In genomic region chr8:119395072-119395950, GRCm38 (mm10) we compare ENCODE assay signal across 8 mouse cellular contexts. TPM values are rescaled to one million over a fixed set of nuclear protein-coding genes. Genes with fewer than 3 reads are reported as not detected.
DNase-seq lines count a peak whose midpoint lies in the region; TF ChIP-seq lines count a peak whose summit lies in the region.

No protein-coding gene starts in this region.

- H3K79me2 ChIP-seq in C2C12 (ENCODE audit: control insufficient read depth, insufficient read depth), result no peaks in the 10 kb centered on the region

- H3K36me3 ChIP-seq in C2C12 (ENCODE audit: control insufficient read depth, insufficient read depth), result no peaks in the 10 kb centered on the region
- no peaks in the 10 kb centered on the region for H3K36me3 ChIP-seq in testis, adult 2 months (ENCODE audit: control insufficient read depth, insufficient read depth, low read length)

- peak; percentile 70 for DNase-seq in gastrocnemius, postnatal 10 days
- no peak for DNase-seq in gastrocnemius, postnatal 25 days
- peak; percentile 28 to 41 for DNase-seq in heart, postnatal 10 days
- DNase-seq in lung, postnatal 10 days, result peak; percentile 36
- DNase-seq in gastrocnemius, postnatal 14 days, result no peak

- H3K27ac ChIP-seq in brown adipose tissue, adult 24 weeks (replicated peaks; ENCODE audit: low read depth, low read length), result peak overlapping the region; percentile 87
- H3K27ac ChIP-seq in testis, adult 2 months (ENCODE audit: control insufficient read depth, insufficient read depth, low read depth, low read length), result peak overlapping the region; percentile 42

- intact Hi-C loops in heart, postnatal 10 days (cut with DNase I), result no loop called here
- intact Hi-C loops in gastrocnemius, postnatal 14 days (cut with DNase I; ENCODE audit: low total_unique reads), result no loop called here

- TF ChIP-seq POLR2A in testis, adult 2 months (IDR thresholded peaks at IDR 0.05; ENCODE audit: control insufficient read depth, low read depth, low read length), result no peak

- H3K4me3 ChIP-seq in C2C12 (ENCODE audit: insufficient read depth, poor library complexity, severe bottlenecking), result peak overlapping the region; percentile 56
- H3K4me3 ChIP-seq in brown adipose tissue, adult 24 weeks (ENCODE audit: insufficient read depth, low read depth, low read length), result peak overlapping the region; percentile 64
- H3K4me3 ChIP-seq in testis, adult 2 months (ENCODE audit: control insufficient read depth, low read depth, low read length), result peak overlapping the region; percentile 83

- no peak for TF ChIP-seq CTCF in C2C12 (IDR thresholded peaks at IDR 0.05; ENCODE audit: control insufficient read depth, insufficient read depth, insufficient read length)
- TF ChIP-seq CTCF in testis, adult 2 months (IDR thresholded peaks at IDR 0.05; ENCODE audit: control insufficient read depth, insufficient read depth, insufficient replicate concordance, low read depth, low read length), result no peak

- H3K27me3 ChIP-seq in C2C12 (ENCODE audit: control insufficient read depth, insufficient read depth, insufficient read length), result no peaks in the 10 kb centered on the region
- no peaks in the 10 kb centered on the region for H3K27me3 ChIP-seq in testis, adult 2 months (ENCODE audit: control insufficient read depth, insufficient read depth, low read length)

- peaks cover 35% of the 10 kb centered on the region for H3K4me1 ChIP-seq in brown adipose tissue, adult 24 weeks (ENCODE audit: control insufficient read depth, insufficient read depth, insufficient read length, low read length)
- H3K4me1 ChIP-seq in testis, adult 2 months (ENCODE audit: control insufficient read depth, insufficient read depth, low read length), result peaks cover 8% of the 10 kb centered on the region

- peak overlapping the region; percentile 88 for H3ac ChIP-seq in C2C12 (ENCODE audit: control insufficient read depth, insufficient read length, low read depth)

- no peaks in the 10 kb centered on the region for H3K79me3 ChIP-seq in C2C12 (ENCODE audit: low read depth)

TF ChIP-seq in C2C12, 6 proteins besides CTCF, POLR2A, EP300 and RAD21:
- TF ChIP-seq MYOG (IDR thresholded peaks at IDR 0.05; ENCODE audit: control insufficient read depth, extremely low read depth, insufficient read length), result no peak
- TF ChIP-seq CEBPB (IDR thresholded peaks at IDR 0.05; ENCODE audit: low read depth), result no peak
- no peak for TF ChIP-seq MAX (IDR thresholded peaks at IDR 0.05)
- TF ChIP-seq USF1 (IDR thresholded peaks at IDR 0.05; ENCODE audit: low read depth), result no peak
- TF ChIP-seq MYOD1 (IDR thresholded peaks at IDR 0.05; ENCODE audit: control insufficient read depth, insufficient read length, low read depth), result no peak
- TF ChIP-seq FOSL1 (IDR thresholded peaks at IDR 0.05; ENCODE audit: insufficient read depth, low read length, poor library complexity, severe bottlenecking), result no peak
TF ChIP-seq in C2C12: peak in this region for 0.

RNA-seq across cellular contexts. Expression of gene Mlycd, which starts 0.6 kb away (rescaled TPM):
- 10 to 100 TPM; 66.8 to 67.5 TPM for total RNA-seq in gastrocnemius, postnatal 10 days (2021)
- total RNA-seq in gastrocnemius, postnatal 25 days (2021), result 10 to 100 TPM; 76.5 to 78.1 TPM
- polyA plus RNA-seq in C2C12 (2012; fragmentation: generic; extraction: Trizol), result 7.5 TPM
- polyA plus RNA-seq in brown adipose tissue, adult 24 weeks (2012; ENCODE audit: insufficient read depth, insufficient read length, missing spikeins), result 72.3 and 74.2 TPM in 2 replicates
- 100 to 1,000 TPM in 1 of 2 experiments, 10 to 100 TPM in 1; 98.4 to 115 TPM for total RNA-seq in heart, postnatal 10 days (2021)
- polyA plus RNA-seq in testis, adult 2 months (2012; rRNA removed), result 5.3 and 5.4 TPM in 2 replicates
- total RNA-seq in gastrocnemius, postnatal 14 days (2021), result 10 to 100 TPM; 67.6 to 94.0 TPM

RNA-seq across cellular contexts. Expression of gene Osgin1, which starts 38.6 kb away (rescaled TPM):
- total RNA-seq in gastrocnemius, postnatal 10 days (2021), result 1 to 10 TPM; 2.5 to 5.0 TPM
- 10 to 100 TPM in 1 of 2 experiments, 1 to 10 TPM in 1; 9.9 to 14.8 TPM for total RNA-seq in gastrocnemius, postnatal 25 days (2021)
- polyA plus RNA-seq in C2C12 (2012; fragmentation: generic; extraction: Trizol), result 18.1 TPM
- 1.9 and 2.2 TPM in 2 replicates for polyA plus RNA-seq in brown adipose tissue, adult 24 weeks (2012; ENCODE audit: insufficient read depth, insufficient read length, missing spikeins)
- total RNA-seq in heart, postnatal 10 days (2021), result 1 to 10 TPM in 1 of 2 experiments, under 1 TPM in 1; 0.98 to 2.0 TPM
- 437 and 440 TPM in 2 replicates for polyA plus RNA-seq in testis, adult 2 months (2012; rRNA removed)
- total RNA-seq in gastrocnemius, postnatal 14 days (2021), result 1 to 10 TPM; 3.9 to 5.1 TPM

RNA-seq across cellular contexts. Expression of gene Hsbp1, which starts 51.0 kb away (rescaled TPM):
- 100 to 1,000 TPM; 176 to 187 TPM for total RNA-seq in gastrocnemius, postnatal 10 days (2021)
- 100 to 1,000 TPM; 139 to 145 TPM for total RNA-seq in gastrocnemius, postnatal 25 days (2021)
- 135 TPM for polyA plus RNA-seq in C2C12 (2012; fragmentation: generic; extraction: Trizol)
- 275 and 306 TPM in 2 replicates for polyA plus RNA-seq in brown adipose tissue, adult 24 weeks (2012; ENCODE audit: insufficient read depth, insufficient read length, missing spikeins)
- 100 to 1,000 TPM; 195 to 207 TPM for total RNA-seq in heart, postnatal 10 days (2021)
- polyA plus RNA-seq in testis, adult 2 months (2012; rRNA removed), result 637 and 782 TPM in 2 replicates
- 100 to 1,000 TPM; 158 to 164 TPM for total RNA-seq in gastrocnemius, postnatal 14 days (2021)

RNA-seq across cellular contexts. Expression of gene Necab2, which starts 51.2 kb away (rescaled TPM):
- total RNA-seq in gastrocnemius, postnatal 10 days (2021), result under 1 TPM; 0.38 to 0.73 TPM
- under 1 TPM; 0.13 to 0.18 TPM for total RNA-seq in gastrocnemius, postnatal 25 days (2021)
- polyA plus RNA-seq in C2C12 (2012; fragmentation: generic; extraction: Trizol), result not detected
- not detected in 2 replicates for polyA plus RNA-seq in brown adipose tissue, adult 24 weeks (2012; ENCODE audit: insufficient read depth, insufficient read length, missing spikeins)
- total RNA-seq in heart, postnatal 10 days (2021), result not detected
- 14.8 and 16.0 TPM in 2 replicates for polyA plus RNA-seq in testis, adult 2 months (2012; rRNA removed)
- under 1 TPM; 0.33 to 0.59 TPM for total RNA-seq in gastrocnemius, postnatal 14 days (2021)

Comparison
In these comparisons a context has a peak if more than half of its experiments do, and no peak if none do; other contexts are left out.
1. DNase-seq: peak in gastrocnemius, postnatal 10 days (single experiment), heart, postnatal 10 days (2 of 2) and lung, postnatal 10 days (single experiment); none in gastrocnemius, postnatal 25 days (single experiment) and gastrocnemius, postnatal 14 days (single experiment).
2. Peak in every context shown above with its lines, with median percentiles within 50 percentile points of each other: H3K4me3 ChIP-seq.